Mouse (Mus musculus): ENCODE measurements around the gene Syt1. TPM values are rescaled to one million over a fixed set of nuclear protein-coding genes. Genes with fewer than 3 reads are reported as not detected.

Syt1 gene
- polyA plus RNA-seq, 1 experiment = 0.02 TPM

DNA sequence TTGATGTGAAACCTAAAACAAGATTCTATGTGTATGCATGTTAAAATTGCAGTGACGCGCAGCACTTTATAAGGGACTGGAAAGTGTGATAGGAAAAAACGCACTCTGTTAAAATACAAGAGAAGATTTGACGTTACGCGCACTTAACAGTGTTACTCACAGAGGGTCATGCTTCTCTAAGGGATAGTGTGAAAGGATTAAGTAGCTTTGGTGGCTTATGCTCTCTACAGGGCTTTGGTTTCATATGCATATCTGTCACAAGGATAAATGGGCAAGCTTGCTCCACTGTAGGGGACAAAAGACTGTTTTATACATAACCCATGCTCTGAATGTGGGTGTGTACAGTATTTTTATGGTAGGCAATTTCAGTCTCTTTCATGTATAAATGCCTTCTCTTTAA lies 178.5 kb downstream of the Syt1 start:
- TF ChIP-seq GATA1 (IDR thresholded peaks at IDR 0.05; ENCODE audit: low read length) = no peak

DNA sequence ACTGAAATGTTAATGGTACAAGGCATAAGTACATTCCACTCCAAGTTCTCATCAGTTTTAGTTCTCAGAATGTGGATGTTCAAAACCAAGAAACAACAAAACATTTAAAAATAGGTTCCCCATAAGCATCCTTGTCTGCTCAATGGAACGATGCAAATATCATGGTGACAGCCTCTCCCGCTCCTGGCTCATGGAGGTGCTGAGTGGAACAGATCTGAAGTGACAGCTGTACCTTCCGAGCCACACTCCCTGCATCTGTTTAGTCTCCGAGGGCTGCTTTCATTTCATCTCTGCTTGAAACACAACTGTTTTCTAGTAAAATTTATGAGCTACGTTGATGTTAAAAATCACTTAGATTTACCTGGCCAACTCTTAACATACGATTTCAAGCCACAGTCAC lies 179.0 kb downstream of the Syt1 start:
- TF ChIP-seq GATA1 (IDR thresholded peaks at IDR 0.05; ENCODE audit: low read length) = no peak

DNA sequence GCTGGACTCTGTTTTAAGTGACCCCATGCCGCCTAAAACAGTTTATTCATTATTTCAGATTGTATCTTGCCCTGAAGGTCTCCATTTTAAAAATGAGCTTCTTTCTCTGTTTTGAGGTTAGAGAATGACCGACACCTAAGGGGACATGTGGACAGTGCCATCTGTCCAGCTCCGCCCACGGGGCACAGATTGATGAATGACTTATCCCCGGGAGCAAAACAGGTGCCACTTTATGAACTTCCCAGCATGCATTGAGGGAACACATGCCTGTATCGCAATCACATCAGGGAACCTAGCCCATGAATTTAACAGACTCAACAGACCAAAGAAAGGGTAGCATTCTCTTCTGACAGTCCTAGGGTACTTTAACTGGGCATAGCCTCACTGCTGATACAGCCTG lies 188.5 kb downstream of the Syt1 start:
- TF ChIP-seq GATA1 (IDR thresholded peaks at IDR 0.05; ENCODE audit: low read length) = no peak

DNA sequence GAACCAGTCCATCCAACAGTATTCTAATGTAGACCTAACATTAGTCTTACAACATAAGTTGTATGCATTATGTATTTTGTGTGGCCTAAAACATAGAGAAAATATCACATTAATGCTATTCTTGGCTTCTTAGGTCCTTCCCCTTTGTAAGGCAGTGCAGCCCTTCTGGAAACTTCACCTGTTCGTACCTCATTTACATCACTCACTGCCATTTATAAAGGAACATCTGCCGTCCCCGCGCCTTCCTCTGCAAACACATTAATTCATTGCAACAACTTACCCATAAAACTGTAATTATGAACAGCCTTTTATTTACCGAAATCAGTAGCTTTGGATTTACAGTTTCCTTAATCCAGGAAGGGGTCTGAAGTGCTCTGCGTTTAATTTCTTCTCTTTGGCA lies 195.4 kb downstream of the Syt1 start:
- no peak for TF ChIP-seq GATA1 (IDR thresholded peaks at IDR 0.05; ENCODE audit: low read length)

DNA sequence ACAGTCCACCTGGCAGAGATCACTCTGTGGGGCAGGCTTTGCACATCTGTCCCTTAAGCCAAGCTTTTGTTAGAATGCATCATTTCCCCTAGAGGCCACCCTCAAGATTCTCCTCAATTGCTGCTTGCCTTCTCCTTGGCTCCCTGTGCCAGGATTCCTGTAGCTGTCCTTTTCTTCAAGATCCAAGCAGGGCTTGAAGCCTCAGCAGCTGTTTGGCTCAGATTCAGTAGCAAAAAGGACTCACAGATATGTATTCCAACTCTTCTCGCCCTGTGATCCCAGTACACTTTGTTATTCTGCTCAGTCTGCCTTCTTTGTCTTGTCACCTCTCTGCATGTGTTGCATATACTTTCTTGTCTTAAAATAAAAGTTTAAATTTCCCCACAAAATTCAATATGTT lies 206.4 kb downstream of the Syt1 start:
- TF ChIP-seq GATA1 (IDR thresholded peaks at IDR 0.05; ENCODE audit: low read length) = no peak

DNA sequence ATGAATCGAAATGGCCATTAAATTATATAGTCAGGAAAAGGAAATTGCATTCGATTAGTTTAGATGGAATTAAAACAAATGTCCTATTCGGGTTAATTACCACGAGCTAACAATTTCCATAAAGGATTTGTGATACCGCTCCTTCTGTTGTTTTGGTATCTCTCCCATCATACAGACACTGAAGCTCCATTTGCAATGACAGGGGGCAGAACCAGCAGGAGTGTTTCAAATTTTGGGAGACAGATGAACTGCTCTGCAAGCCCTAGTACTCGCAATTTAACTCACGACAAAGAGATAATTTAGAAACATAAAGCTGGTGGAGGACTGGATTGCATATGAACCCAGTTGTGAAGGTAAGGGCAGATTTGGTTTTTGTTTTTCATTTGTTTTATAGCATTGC lies 210.0 kb downstream of the Syt1 start:
- TF ChIP-seq GATA1 (IDR thresholded peaks at IDR 0.05; ENCODE audit: low read length) = no peak

DNA sequence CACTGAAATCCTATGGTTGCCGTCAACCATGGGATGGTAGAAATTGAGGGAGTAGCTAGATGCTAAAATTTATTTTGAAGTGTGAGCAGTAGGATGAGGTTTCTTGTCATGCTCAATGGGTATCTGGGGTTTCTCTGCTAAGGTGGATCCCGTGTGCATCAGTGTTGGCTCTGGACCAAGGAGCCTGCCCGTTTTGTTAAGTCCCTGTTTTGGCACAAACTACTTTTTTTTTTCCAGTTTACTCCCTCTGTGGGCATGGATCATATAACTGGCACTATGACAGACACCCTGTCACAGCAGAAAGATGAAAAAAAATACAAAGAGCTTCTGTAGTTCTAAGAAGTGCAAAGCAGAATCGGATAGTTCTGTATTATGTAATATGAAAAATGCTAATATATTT lies 212.0 kb downstream of the Syt1 start:
- TF ChIP-seq GATA1 (IDR thresholded peaks at IDR 0.05; ENCODE audit: low read length) = no peak

DNA sequence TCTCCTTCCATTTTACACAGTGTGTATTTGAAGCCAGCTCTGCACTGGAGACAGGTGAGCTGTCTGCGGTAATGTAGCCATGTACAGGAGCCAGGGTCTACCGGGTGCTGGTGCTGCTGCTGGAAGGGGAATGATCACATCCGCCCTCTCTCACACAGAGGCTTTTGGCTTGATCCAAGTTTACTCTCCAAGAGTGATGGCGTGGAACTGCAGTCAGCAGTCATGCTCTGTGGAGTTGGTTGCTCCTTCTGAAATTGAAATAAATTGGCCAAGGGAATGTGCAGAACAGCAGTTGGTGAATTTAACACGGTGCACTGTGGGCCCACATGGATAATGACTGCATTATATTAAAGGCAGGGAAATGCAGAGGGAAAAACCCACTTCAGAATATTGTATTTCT lies 228.0 kb downstream of the Syt1 start:
- no peak for TF ChIP-seq GATA1 (IDR thresholded peaks at IDR 0.05; ENCODE audit: low read length)

DNA sequence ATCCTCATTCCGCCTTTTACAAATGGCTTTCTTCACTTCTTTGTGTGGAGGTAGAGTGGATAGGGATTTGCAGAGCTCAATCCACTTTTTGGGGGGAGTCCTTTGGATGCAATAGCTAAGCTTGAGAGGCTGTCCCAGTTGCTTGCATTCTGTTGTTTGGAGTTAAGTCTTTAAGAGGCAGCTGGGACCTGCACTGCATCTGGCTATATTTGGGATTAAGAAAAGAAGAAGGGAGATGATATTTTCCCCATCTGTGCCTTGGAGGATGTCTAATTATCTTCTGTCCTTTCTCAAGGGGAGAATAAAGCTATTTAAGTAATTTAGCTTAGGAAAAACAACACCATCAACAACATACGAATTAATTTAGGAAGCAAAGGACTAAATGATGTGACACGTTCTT lies 230.2 kb downstream of the Syt1 start:
- no peak for TF ChIP-seq GATA1 (IDR thresholded peaks at IDR 0.05; ENCODE audit: low read length)

DNA sequence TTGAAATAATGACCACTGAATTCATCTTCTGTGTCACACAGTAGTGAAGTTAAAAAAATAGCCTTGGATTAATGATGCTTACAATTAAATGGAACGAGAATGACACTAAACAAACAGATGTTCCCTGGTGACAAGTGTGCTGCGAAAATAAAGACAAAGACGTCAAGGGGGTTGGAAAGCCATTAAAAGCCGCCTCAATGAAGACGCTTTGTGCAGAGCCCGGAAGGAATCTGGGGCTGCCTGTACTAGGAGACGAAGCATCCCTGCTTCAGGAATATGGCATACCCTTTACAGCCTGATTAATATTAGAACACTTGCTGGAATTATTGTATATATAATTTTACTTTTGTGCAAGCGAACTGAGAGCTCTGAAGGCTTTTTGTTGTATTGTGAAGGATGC lies 234.0 kb downstream of the Syt1 start:
- TF ChIP-seq GATA1 (IDR thresholded peaks at IDR 0.05; ENCODE audit: low read length) = no peak

DNA sequence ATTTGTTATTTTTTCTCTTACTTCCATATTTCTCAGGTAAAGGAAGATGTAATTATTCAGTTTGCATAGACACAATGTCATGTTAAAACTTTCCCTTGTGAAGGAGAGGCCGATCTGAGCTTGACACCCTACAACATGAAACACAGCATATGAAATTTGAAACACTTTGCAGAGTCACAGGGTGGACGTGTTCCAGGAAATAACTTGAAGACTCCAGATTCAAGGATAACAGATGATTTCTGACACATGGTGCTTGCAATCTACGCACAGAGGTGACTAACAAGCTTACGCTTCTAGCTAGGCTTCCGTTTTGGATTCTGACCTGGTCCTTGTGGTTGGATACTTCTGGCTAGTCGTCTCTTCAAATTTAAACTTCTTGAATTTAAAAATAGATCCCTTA lies 239.7 kb downstream of the Syt1 start:
- TF ChIP-seq GATA1 (IDR thresholded peaks at IDR 0.05; ENCODE audit: low read length) = no peak

DNA sequence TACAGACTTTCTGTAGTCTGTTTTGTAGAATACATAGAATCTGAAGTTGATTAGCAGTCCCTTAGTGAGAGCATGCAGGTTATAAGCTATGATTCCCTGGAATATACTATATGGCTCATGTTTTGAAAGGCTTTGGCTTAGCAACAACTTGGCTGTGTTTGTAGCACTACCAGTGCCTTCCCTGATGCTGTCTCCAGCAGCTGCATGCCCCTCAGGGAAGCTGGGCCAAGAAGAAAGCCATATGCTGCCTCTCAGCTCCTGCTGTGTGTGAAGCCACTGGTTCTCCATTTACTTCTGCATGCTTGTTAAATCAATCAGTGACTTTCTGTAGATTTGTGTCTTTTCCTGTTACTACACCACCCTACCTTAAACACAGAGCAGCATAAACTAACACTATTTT lies 245.2 kb downstream of the Syt1 start:
- no peak for TF ChIP-seq GATA1 (IDR thresholded peaks at IDR 0.05; ENCODE audit: low read length)

DNA sequence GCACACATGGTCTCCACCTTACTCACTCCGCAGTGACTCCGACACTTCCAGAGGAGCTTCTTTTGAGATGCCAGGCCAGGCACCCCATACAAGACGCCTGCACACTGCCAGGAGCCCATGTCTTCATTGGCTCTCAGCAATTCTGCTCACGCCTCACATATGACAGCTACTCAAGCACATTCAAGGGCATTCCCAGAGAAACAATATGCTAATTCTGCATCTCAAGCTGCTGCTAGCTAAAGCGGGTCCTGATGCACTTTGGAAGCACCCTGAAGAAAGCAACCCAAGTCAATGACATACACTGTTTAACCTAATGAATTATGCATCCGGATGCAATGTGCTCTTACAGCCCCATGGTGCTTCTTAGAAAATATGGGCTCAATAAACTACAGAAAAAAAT lies 247.1 kb downstream of the Syt1 start:
- no peak for TF ChIP-seq GATA1 (IDR thresholded peaks at IDR 0.05; ENCODE audit: low read length)

DNA sequence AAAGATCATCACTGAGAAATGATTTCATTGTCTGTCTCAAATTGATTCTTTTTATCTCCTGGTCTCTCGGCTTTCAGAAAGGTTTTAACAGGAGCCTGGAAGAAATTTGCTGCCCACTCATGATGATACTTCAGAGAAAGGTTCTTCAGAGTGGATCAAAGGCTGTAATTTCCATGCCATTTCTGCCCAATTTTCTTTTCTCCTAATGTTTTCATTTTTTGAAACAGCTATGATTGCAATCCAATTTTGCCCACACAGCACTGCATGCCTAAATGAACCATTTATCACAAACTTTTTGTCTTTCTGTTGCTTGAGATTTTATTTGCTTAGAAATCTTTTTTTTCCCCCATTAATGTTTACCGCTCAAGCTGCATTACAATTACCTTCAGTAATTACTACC lies 257.5 kb downstream of the Syt1 start:
- TF ChIP-seq GATA1 (IDR thresholded peaks at IDR 0.05; ENCODE audit: low read length) = no peak

DNA sequence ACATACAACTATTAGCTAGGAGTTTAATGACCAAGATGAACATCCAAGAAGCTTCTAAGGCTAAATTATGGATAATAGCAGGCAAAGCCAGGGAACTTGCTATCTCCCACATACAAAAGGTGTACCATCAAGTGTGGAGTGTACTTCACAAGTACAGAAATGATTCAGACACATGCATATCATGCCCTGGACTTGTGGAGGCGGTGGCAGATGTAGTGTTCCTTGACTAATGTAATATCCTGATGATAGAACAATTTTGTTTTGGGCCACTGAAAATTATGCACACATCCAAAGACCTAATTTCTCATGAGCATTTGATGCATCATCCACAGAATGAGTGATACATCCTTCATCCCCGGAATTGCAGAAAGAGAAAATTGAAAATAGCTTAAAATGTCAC lies 267.0 kb downstream of the Syt1 start:
- no peak for TF ChIP-seq GATA1 (IDR thresholded peaks at IDR 0.05; ENCODE audit: low read length)

DNA sequence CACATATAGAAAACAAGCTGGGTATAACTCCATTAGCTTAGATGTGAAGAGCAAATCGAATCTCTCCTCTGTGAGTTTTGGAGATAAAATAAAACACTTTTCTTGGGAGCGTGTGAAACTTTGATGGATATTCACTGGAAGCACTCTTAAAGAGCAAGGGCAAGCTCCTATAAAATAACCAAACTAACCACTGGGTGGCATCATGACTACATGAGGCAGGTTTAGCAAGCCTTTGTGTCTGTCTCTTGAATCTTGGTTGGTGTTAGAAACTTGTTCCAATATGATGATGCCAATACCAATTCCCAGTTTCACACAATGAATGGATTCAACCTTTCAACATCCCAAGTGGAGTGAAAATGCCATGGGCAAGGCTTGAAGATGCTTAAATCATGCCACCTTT lies 276.8 kb downstream of the Syt1 start:
- no peak for TF ChIP-seq GATA1 (IDR thresholded peaks at IDR 0.05; ENCODE audit: low read length)

DNA sequence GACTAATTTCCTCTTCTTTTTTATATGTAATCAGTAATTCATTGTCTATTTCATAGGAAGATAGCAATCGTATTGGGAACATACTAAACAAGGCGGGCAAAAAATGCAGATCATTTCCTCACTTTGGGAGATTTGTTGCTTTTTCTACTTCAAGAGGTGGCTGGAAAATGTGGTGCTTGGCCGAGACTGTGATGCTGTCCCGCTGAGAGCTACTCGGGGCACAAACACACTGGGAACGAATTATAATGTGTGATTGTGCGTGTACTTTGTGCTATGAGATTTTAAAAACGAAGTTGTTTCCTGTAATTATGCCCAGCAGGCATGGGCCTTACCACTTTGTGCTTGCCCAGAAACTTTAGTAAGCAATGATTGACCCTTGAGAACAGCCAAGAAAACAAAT lies 281.8 kb downstream of the Syt1 start:
- no peak for TF ChIP-seq GATA1 (IDR thresholded peaks at IDR 0.05; ENCODE audit: low read length)

DNA sequence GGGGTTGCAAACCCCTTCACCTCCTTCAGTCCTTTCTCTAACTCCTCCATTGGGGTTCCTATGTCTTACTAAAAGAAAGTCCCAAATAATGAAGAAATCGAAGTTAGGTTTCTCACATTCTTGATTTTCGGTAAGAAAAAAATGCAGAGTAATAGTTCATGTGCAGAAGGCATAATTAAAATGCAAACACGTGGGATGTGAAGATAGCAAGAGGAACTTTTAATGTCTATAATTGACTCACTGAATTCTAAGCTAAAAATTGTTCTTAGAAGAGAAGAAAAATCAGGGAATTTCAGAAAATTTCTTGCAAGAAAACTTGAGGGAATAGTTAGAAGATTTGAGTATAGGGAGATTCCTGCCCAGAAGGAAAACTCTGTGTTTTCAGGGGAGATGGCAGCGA lies 284.4 kb downstream of the Syt1 start:
- TF ChIP-seq GATA1 (IDR thresholded peaks at IDR 0.05; ENCODE audit: low read length) = no peak

DNA sequence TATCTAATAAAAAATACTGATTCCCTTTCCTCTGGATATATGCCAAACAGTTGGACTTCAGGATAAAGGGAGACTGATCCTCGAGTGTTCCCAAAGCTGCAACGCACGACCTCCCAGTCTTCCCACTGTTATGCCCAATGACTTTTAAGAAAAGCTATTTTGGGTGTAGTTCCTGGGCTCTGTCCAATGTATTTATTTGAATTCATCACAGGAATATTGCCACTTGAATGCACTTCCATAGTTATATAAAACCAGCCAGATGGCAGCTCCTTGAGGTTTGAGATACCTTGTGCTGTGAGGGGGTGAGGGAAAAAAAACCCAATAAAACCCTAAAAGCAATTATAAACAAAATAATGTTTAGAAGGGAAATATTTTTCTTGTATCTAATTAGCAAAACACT lies 285.9 kb downstream of the Syt1 start:
- TF ChIP-seq GATA1 (IDR thresholded peaks at IDR 0.05; ENCODE audit: low read length) = no peak

Data from G1E-ER4 (cell line).